In the genomic region with DNA sequence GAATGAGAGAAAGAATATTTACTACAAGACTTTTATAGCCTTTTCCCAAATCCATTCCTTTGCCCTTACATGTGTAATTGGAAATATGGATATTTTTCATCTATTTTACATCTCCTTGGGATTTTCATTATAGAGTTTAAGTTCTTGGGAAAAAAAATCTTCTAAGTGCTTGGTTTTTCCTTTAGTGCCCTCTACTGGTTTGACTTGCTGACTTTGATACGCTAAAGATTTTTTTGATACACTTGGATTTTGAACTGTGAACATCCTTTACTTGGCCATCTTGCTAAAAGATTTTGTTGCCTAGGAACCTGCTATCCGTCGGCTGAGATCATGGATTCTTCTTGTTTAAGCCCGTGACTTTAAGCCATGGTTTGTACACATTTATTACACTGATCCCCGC, we compare ENCODE assay signal across 21 mouse cellular contexts. TPM values are rescaled to one million over a fixed set of nuclear protein-coding genes. Genes with fewer than 3 reads are reported as not detected.
DNase-seq lines count a peak whose midpoint lies in the region; ATAC-seq and TF ChIP-seq lines count a peak whose summit lies in the region.
"Had no signal": no experiment of that assay in that cellular context is flagged by ENCODE, and none has a peak within 500 bp of the region (broad histone marks: within the 10 kb centered on the region; RNA-seq: fewer than 3 reads in every experiment).

No protein-coding gene starts in this region.

- ATAC-seq in hindbrain, postnatal 0 days: no peak
- no peak for ATAC-seq in hindbrain, embryonic 11.5 days (ENCODE audit: low FRiP score)
- no peak for ATAC-seq in lung, postnatal 0 days
- ATAC-seq: forebrain, embryonic 15.5 days had no signal

- H3K4me3 ChIP-seq in hindbrain, postnatal 0 days (ENCODE audit: low read length): no peak overlapping the region
- H3K4me3 ChIP-seq in hindbrain, embryonic 11.5 days (ENCODE audit: low read depth, low read length): no peak overlapping the region
- H3K4me3 ChIP-seq in lung, postnatal 0 days (ENCODE audit: low read depth, low read length): no peak overlapping the region
- H3K4me3 ChIP-seq: forebrain, embryonic 15.5 days; heart, embryonic 15.5 days; limb, embryonic 15.5 days; liver, embryonic 15.5 days; megakaryocyte, embryonic 14.5 days had no signal

- H3K36me3 ChIP-seq in hindbrain, postnatal 0 days (ENCODE audit: insufficient read depth, low read length): no peaks in the 10 kb centered on the region
- no peaks in the 10 kb centered on the region for H3K36me3 ChIP-seq in hindbrain, embryonic 11.5 days (ENCODE audit: control insufficient read depth, insufficient read depth, low read length)
- H3K36me3 ChIP-seq in lung, postnatal 0 days (ENCODE audit: insufficient read depth, low read length): no peaks in the 10 kb centered on the region
- H3K36me3 ChIP-seq: forebrain, embryonic 15.5 days; heart, embryonic 15.5 days; limb, embryonic 15.5 days; liver, embryonic 15.5 days had no signal

- no peak overlapping the region for H3K27ac ChIP-seq in hindbrain, postnatal 0 days
- H3K27ac ChIP-seq in hindbrain, embryonic 11.5 days (ENCODE audit: low read depth, low read length): no peak overlapping the region
- no peak overlapping the region for H3K27ac ChIP-seq in lung, postnatal 0 days (ENCODE audit: low read length)
- H3K27ac ChIP-seq: forebrain, embryonic 15.5 days; heart, embryonic 15.5 days; limb, embryonic 15.5 days; liver, embryonic 15.5 days had no signal

- H3K4me1 ChIP-seq in hindbrain, postnatal 0 days (ENCODE audit: insufficient read depth, low read length): no peaks in the 10 kb centered on the region
- H3K4me1 ChIP-seq in hindbrain, embryonic 11.5 days (replicated peaks; ENCODE audit: control insufficient read depth, insufficient read depth, low read length): no peaks in the 10 kb centered on the region
- no peaks in the 10 kb centered on the region for H3K4me1 ChIP-seq in lung, postnatal 0 days (ENCODE audit: insufficient read depth, low read depth, low read length)
- H3K4me1 ChIP-seq: heart, embryonic 15.5 days; limb, embryonic 15.5 days; liver, embryonic 15.5 days; megakaryocyte, embryonic 14.5 days had no signal

- peak; percentile 59 for TF ChIP-seq CTCF in hindbrain, postnatal 0 days (IDR thresholded peaks at IDR 0.05; ENCODE audit: low read depth)
- TF ChIP-seq CTCF in lung, postnatal 0 days (IDR thresholded peaks at IDR 0.05): 0 out of 2 replicates have a peak, but pooled peaks have one; percentile 10

- no peak overlapping the region for H3K4me2 ChIP-seq in hindbrain, postnatal 0 days (ENCODE audit: low read depth, low read length)
- H3K4me2 ChIP-seq in hindbrain, embryonic 11.5 days (replicated peaks; ENCODE audit: low read depth, low read length): no peak overlapping the region
- no peak overlapping the region for H3K4me2 ChIP-seq in lung, postnatal 0 days (replicated peaks; ENCODE audit: low read depth, low read length)
- H3K4me2 ChIP-seq: forebrain, embryonic 15.5 days; heart, embryonic 15.5 days; limb, embryonic 15.5 days; liver, embryonic 15.5 days had no signal

- DNase-seq in embryo, embryonic 10.5 days (ENCODE audit: low spot score): peak; percentile 34
- DNase-seq in embryo, embryonic 11 days: no peak
- peak; percentile 74 for DNase-seq in hindbrain, postnatal 0 days (ENCODE audit: low spot score)
- DNase-seq in hindbrain, embryonic 11.5 days (ENCODE audit: low spot score): no peak
- no peak for DNase-seq in lung, postnatal 0 days (ENCODE audit: low spot score)
- DNase-seq in lung, adult 18-20 months: no peak
- peak; percentile 56 for DNase-seq in retina, embryonic 14.5 days (ENCODE audit: low spot score)
- DNase-seq in frontal cortex, postnatal 25 days (ENCODE audit: low spot score in 2 of 2): no peak
- DNase-seq: cerebellum, postnatal 14 days; heart, adult 11 months; heart, postnatal 4 days; kidney, adult 9 months; kidney, postnatal 4 days; lung, postnatal 14 days; right cerebral cortex, adult 18-20 months had no signal

- no peak overlapping the region for H3K9ac ChIP-seq in hindbrain, postnatal 0 days (replicated peaks; ENCODE audit: low read length)
- no peak overlapping the region for H3K9ac ChIP-seq in hindbrain, embryonic 11.5 days (ENCODE audit: low read depth, low read length)
- H3K9ac ChIP-seq in lung, postnatal 0 days (replicated peaks; ENCODE audit: low read depth): no peak overlapping the region
- H3K9ac ChIP-seq: forebrain, embryonic 15.5 days; heart, embryonic 15.5 days; limb, embryonic 15.5 days; liver, embryonic 15.5 days had no signal

- WGBS in hindbrain, postnatal 0 days: 57% methylated on average over 5 of the region's 5 CpGs
- WGBS in hindbrain, embryonic 11.5 days: 71% methylated on average over 5 of the region's 5 CpGs
- 70% methylated on average over 5 of the region's 5 CpGs for WGBS in lung, postnatal 0 days

- no peaks in the 10 kb centered on the region for H3K9me3 ChIP-seq in hindbrain, postnatal 0 days (ENCODE audit: low read length)
- no peaks in the 10 kb centered on the region for H3K9me3 ChIP-seq in hindbrain, embryonic 11.5 days (ENCODE audit: control insufficient read depth, low read length)
- no peaks in the 10 kb centered on the region for H3K9me3 ChIP-seq in lung, postnatal 0 days (ENCODE audit: low read length)
- H3K9me3 ChIP-seq: forebrain, embryonic 15.5 days; heart, embryonic 15.5 days; limb, embryonic 15.5 days; liver, embryonic 15.5 days had no signal

- TF ChIP-seq EP300 in lung, postnatal 0 days (IDR thresholded peaks at IDR 0.05): no peak

- no peaks in the 10 kb centered on the region for H3K27me3 ChIP-seq in hindbrain, postnatal 0 days (ENCODE audit: insufficient read depth, low read length)
- H3K27me3 ChIP-seq in hindbrain, embryonic 11.5 days (ENCODE audit: control insufficient read depth, insufficient read depth, low read length): no peaks in the 10 kb centered on the region
- H3K27me3 ChIP-seq in lung, postnatal 0 days (replicated peaks; ENCODE audit: insufficient read depth, low read length): no peaks in the 10 kb centered on the region
- H3K27me3 ChIP-seq: CH12.LX; forebrain, embryonic 15.5 days; heart, embryonic 15.5 days; liver, embryonic 15.5 days; megakaryocyte, embryonic 14.5 days had no signal

RNA-seq across cellular contexts. Expression of gene Tmem200c, which starts 48.8 kb away (rescaled TPM):
- 15.4 and 19.9 TPM in 2 replicates for total RNA-seq in hindbrain, postnatal 0 days (2014; rRNA removed)
- 2.3 and 2.7 TPM in 2 replicates for polyA plus RNA-seq in hindbrain, postnatal 0 days (2015; fragmentation: Nextera tagmentation; extraction: Ambion mirVana)
- polyA plus RNA-seq in hindbrain, embryonic 11.5 days (2014; fragmentation: Nextera tagmentation; extraction: Ambion mirVana): 2.0 and 2.2 TPM in 2 replicates
- 0.11 TPM in 1 of 2 replicates, not detected in the other for polyA plus RNA-seq in lung, postnatal 0 days (2015; fragmentation: Nextera tagmentation; extraction: Ambion mirVana)
- total RNA-seq: CH12.LX; heart, postnatal 4 days had no signal
- polyA plus RNA-seq: liver, embryonic 15.5 days had no signal

Comparison
In these comparisons a context has a peak if more than half of its experiments do, and no peak if none do; other contexts are left out.
1. DNase-seq: peak in embryo, embryonic 10.5 days (single experiment), hindbrain, postnatal 0 days (single experiment) and retina, embryonic 14.5 days (single experiment); none in embryo, embryonic 11 days (single experiment), hindbrain, embryonic 11.5 days (single experiment), lung, postnatal 0 days (single experiment), lung, adult 18-20 months (0 of 2) and frontal cortex, postnatal 25 days (0 of 2).